Mouse (Mus musculus) urinary bladder, postnatal 36 days (tissue): ENCODE measurements at regions not wholly inside any gene's neighbourhood (a gene's known extent, or its start where the extent isn't known, plus 50 kb on each side); places are given as distances from the start of the nearest gene placed in this dataset.

Experiments
- DNase-seq, 2 experiments: peaks; one replicate each; pipeline ENCODE4 v3.0.0; 2022; ENCODE audit warnings: low spot score in 2 of 2, mixed read lengths in 1 of 2

- DNase-seq = no peak
Measured at GRCm38 (mm10) chr5:129429897-129430296, 71.1 kb upstream of the Sfswap start.

- no peak for DNase-seq
Measured at GRCm38 (mm10) chr5:129430330-129430729, 70.7 kb upstream of the Sfswap start.

GRCm38 (mm10) chr5:129449931-129450573, 51.0 kb upstream of the Sfswap start:
- DNase-seq = no peak
